Mouse (Mus musculus) embryonic facial prominence, embryonic 11.5 days (tissue): ENCODE results near the gene Gls. TPM values are rescaled to one million over a fixed set of nuclear protein-coding genes. Genes with fewer than 3 reads are reported as not detected.

Source experiments
- polyA plus RNA-seq: library from polyadenylated mRNA; unstranded; fragments of >200 nt; fragmentation: Nextera tagmentation; extraction: Ambion mirVana; gene quantifications from 2 replicates; pipeline ENCODE4 v1.2.1, GENCODE M21; 2014

The Gls gene
- polyA plus RNA-seq, 1 experiment from 2014 or later: 25.9 TPM

Other genes with a start within 250 kb of the Gls start
- gene Stat4, start 246.1 kb downstream of the Gls start, polyA plus RNA-seq: 1.2 and 2.3 TPM in 2 replicates
- gene Stat1, start 113.8 kb downstream of the Gls start, polyA plus RNA-seq: 13.1 and 15.0 TPM in 2 replicates